Mouse (Mus musculus) intestine, embryonic 16.5 days (tissue): ENCODE results near the gene Prkn. TPM values are rescaled to one million over a fixed set of nuclear protein-coding genes. Genes with fewer than 3 reads are reported as not detected.

Experiments
- ATAC-seq: fragments of 200-750 bp; cut with Nextera tagmentation; 2 replicates; pipeline ENCODE4 v1.8.0; 2017; ENCODE audit warnings: moderate TSS enrichment, moderate library complexity
- H3K27ac ChIP-seq: fragments of 300-500 bp; sonication (generic); 2 replicates; pipeline ENCODE4 v1.5.1; 2014; ENCODE audit warnings: mild to moderate bottlenecking, low read length
- H3K27me3 ChIP-seq: fragments of 300-500 bp; sonication (generic); replicated peaks from 2 replicates; pipeline ENCODE4 v1.6.1; 2014; ENCODE audit warnings: low read length, control low read depth, mixed read lengths; ENCODE audit not compliant: control insufficient read depth, insufficient read depth
- H3K36me3 ChIP-seq: fragments of 300-500 bp; sonication (generic); 2 replicates; pipeline ENCODE4 v1.6.1; 2014; ENCODE audit warnings: low read length, control low read depth; ENCODE audit not compliant: control insufficient read depth, insufficient read depth
- H3K4me1 ChIP-seq: fragments of 300-500 bp; sonication (generic); 2 replicates; pipeline ENCODE4 v1.6.1; 2014; ENCODE audit warnings: low read length, control low read depth, mixed read lengths; ENCODE audit not compliant: control insufficient read depth, insufficient read depth
- H3K4me2 ChIP-seq: fragments of 300-500 bp; sonication (generic); 2 replicates; pipeline ENCODE4 v1.6.1; 2014; ENCODE audit warnings: low read depth, low read length, control low read depth
- H3K4me3 ChIP-seq: fragments of 300-500 bp; sonication (generic); 2 replicates; pipeline ENCODE4 v1.5.1; 2014; ENCODE audit warnings: mild to moderate bottlenecking, low read length
- H3K9ac ChIP-seq: fragments of 300-500 bp; sonication (generic); 2 replicates; pipeline ENCODE4 v1.6.1; 2014; ENCODE audit warnings: low read depth, low read length
- H3K9me3 ChIP-seq: fragments of 300-500 bp; sonication (generic); 2 replicates; pipeline ENCODE4 v1.6.1; 2016; ENCODE audit warnings: low read length, control low read depth; ENCODE audit not compliant: control insufficient read depth
- WGBS: fragments of 180-500 bp; shearing (Covaris S2); extraction: QIAGEN DNeasy Blood & Tissue Kit; methylation state at CpG from one replicate; pipeline ENCODE4 v1.1.7; 2014; 5-methylcytosine and 5-hydroxymethylcytosine counted together
- polyA plus RNA-seq: library from polyadenylated mRNA; unstranded; fragments of >200 nt; fragmentation: Nextera tagmentation; extraction: Ambion mirVana; gene quantifications from 2 replicates; pipeline ENCODE4 v1.2.1, GENCODE M21; 2015

Gene Prkn
- polyA plus RNA-seq, 1 experiment from 2014 or later, result 1.3 TPM

DNA sequence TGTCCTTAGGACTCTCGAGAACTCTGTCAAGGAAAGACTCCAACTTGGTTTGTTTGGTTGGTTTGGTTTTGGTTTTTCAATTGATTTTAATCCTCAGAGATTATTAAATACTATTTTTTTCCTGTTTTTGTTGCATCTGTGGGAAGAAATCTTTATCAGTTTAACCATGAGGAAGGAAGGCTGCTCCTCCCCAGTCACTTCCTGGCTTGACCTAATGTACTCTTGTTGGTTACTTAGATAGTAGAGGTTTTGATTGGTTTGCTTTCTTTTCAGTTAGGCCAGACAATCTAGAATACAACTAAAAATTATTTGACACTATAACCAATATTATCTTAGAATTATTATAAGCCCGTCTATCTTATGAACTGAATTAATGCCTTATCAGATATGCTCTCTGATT, 535.3 kb downstream of the Prkn start:
- Histone ChIP-seq H3K27ac (no peak overlapping the region), H3K27me3 (no peaks in the 10 kb centered on the region), H3K4me2 (no peak overlapping the region), H3K36me3 (no peaks in the 10 kb centered on the region), H3K9ac (no peak overlapping the region), H3K4me1 (no peaks in the 10 kb centered on the region), H3K4me3 (no peak overlapping the region), H3K9me3 (no peaks in the 10 kb centered on the region)
- no peak for ATAC-seq
- WGBS, result 91% methylated on average over 2 of the region's 2 CpGs

DNA sequence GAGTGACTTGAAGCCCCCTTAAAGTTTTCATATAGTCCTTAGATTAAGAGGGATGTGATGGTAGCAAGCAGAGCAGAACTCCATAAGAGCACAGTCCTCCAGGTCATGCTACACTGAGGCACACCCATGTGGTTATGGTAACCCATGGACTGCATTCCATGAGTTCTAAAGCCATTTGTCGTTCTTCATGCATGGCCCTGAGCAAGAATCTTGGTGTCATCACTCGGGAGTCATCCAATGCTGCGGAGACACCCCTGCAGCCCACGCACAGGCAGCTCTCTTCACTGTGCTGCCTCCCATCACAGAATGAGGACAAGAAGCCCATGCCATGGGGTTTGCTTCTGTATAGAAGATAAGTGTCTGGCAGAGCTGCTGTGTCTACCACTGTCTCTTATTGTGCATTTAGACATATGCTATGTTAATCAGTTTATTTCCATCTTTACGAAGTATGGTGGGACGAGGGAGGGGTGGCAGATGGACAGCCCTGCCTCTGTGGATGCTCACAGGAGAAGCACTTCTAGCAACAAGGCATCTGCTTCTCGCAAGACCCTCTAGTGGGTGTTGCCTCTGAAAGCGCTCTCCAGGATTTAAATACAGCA, 543.3 kb downstream of the Prkn start:
- H3K27me3 ChIP-seq, result no peaks in the 10 kb centered on the region
- 83% methylated on average over 8 of the region's 8 CpGs for WGBS
- H3K4me3 ChIP-seq, result no peak overlapping the region
- no peak for ATAC-seq
- H3K4me2 ChIP-seq, result no peak overlapping the region
- H3K27ac ChIP-seq, result no peak overlapping the region
- no peaks in the 10 kb centered on the region for H3K4me1 ChIP-seq
- no peak overlapping the region for H3K9ac ChIP-seq
- H3K36me3 ChIP-seq, result no peaks in the 10 kb centered on the region
- no peaks in the 10 kb centered on the region for H3K9me3 ChIP-seq

GRCm38 (mm10) chr17:11385246-11385645, 545.1 kb downstream of the Prkn start:
- no peak for ATAC-seq

GRCm38 (mm10) chr17:11392622-11393294, 552.6 kb downstream of the Prkn start:
- Histone ChIP-seq H3K4me1 (no peaks in the 10 kb centered on the region), H3K9ac (no peak overlapping the region), H3K36me3 (no peaks in the 10 kb centered on the region), H3K27me3 (no peaks in the 10 kb centered on the region), H3K4me3 (no peak overlapping the region), H3K9me3 (no peaks in the 10 kb centered on the region), H3K4me2 (no peak overlapping the region), H3K27ac (no peak overlapping the region)
- ATAC-seq, result no peak
- 60% methylated on average over 11 of the region's 11 CpGs for WGBS

More at GRCm38 (mm10) chr17:11385246-11385645, 545.1 kb downstream of the Prkn start:
- H3K9ac ChIP-seq, result no peak overlapping the region
- no peaks in the 10 kb centered on the region for H3K36me3 ChIP-seq
- WGBS, result 83% methylated on average over 4 of the region's 4 CpGs
- no peak overlapping the region for H3K4me2 ChIP-seq
- no peak overlapping the region for H3K27ac ChIP-seq
- H3K4me3 ChIP-seq, result no peak overlapping the region
- H3K4me1 ChIP-seq, result no peaks in the 10 kb centered on the region
- no peaks in the 10 kb centered on the region for H3K27me3 ChIP-seq
- no peaks in the 10 kb centered on the region for H3K9me3 ChIP-seq

DNA sequence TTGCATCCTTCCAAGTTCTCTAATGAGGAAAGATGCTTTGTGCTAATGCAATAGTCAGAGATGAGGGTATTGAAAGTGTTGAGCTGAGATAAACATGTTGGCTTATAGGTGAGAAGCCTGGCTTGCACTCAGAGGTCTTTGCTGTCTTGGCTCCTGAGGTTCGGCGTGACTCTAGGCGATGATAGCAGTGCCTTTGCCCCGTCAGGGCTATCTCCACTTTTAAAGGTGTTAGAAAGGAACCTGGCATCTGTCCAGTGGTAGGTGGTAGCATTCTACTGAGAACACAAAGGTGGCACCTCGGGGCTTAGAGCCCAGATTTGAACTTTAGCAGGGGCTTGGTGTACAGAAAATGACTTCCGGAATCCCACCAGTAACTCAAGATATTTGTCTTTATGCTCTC, 554.4 kb downstream of the Prkn start:
- Histone ChIP-seq H3K27ac (no peak overlapping the region), H3K4me1 (no peaks in the 10 kb centered on the region), H3K4me3 (no peak overlapping the region), H3K9me3 (no peaks in the 10 kb centered on the region), H3K9ac (no peak overlapping the region), H3K27me3 (no peaks in the 10 kb centered on the region), H3K4me2 (no peak overlapping the region), H3K36me3 (no peaks in the 10 kb centered on the region)
- no peak for ATAC-seq
- WGBS, result 88% methylated on average over 6 of the region's 6 CpGs

DNA sequence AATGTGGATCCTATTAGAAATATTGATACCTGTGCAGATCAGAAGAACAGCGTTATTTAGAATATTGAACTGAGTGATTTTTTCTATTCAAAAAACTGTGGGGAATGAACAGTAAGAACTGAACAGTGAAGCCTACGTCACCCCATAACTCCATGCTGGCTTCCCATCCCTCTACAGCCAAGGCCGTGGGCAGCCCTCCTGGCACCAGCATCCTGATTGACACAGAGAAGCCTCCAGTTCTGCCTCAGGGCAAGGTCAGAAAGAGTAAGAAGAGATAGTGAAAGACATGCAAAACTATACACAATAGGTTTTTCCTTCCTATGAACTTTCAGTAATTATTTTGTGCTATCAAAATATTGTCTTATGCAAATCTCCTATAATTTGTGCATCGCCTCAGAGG, 557.5 kb downstream of the Prkn start:
- ATAC-seq, result no peak
- no peak overlapping the region for H3K27ac ChIP-seq
- WGBS, result 81% methylated on average over 4 of the region's 4 CpGs
- H3K9ac ChIP-seq, result no peak overlapping the region
- H3K27me3 ChIP-seq, result no peaks in the 10 kb centered on the region
- H3K4me1 ChIP-seq, result no peaks in the 10 kb centered on the region
- H3K9me3 ChIP-seq, result no peaks in the 10 kb centered on the region
- no peak overlapping the region for H3K4me3 ChIP-seq
- no peak overlapping the region for H3K4me2 ChIP-seq
- no peaks in the 10 kb centered on the region for H3K36me3 ChIP-seq

- no peak overlapping the region for H3K4me2 ChIP-seq
- no peaks in the 10 kb centered on the region for H3K27me3 ChIP-seq
- no peak overlapping the region for H3K27ac ChIP-seq
- H3K36me3 ChIP-seq, result no peaks in the 10 kb centered on the region
- H3K9ac ChIP-seq, result no peak overlapping the region
- H3K9me3 ChIP-seq, result no peaks in the 10 kb centered on the region
- no peaks in the 10 kb centered on the region for H3K4me1 ChIP-seq
- no peak for ATAC-seq
- WGBS, result 76% methylated on average over 2 of the region's 2 CpGs
- no peak overlapping the region for H3K4me3 ChIP-seq
Measured at GRCm38 (mm10) chr17:11402225-11402875, 562.2 kb downstream of the Prkn start.

DNA sequence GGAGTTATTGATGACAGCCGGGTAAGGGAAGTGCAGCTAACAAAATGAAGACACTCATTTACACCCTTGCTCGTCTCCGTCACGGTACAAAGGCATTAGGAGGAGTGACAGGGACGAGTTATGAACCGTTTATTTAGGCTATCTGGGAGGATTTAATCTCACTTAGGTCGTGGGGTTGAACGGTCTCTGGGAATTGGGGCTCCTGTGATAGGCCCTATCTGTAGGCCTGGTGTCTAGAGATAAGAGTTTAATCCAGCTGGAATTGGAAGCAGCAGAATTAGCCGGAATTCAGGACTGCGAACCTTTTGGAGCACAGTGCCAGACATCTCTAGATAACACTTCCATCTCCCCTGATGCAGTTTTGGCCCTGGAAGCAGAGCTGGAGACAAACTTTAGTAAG, 571.2 kb downstream of the Prkn start:
- Histone ChIP-seq H3K4me3 (no peak overlapping the region), H3K9ac (no peak overlapping the region), H3K9me3 (no peaks in the 10 kb centered on the region), H3K4me1 (no peaks in the 10 kb centered on the region), H3K27ac (no peak overlapping the region), H3K27me3 (no peaks in the 10 kb centered on the region), H3K36me3 (no peaks in the 10 kb centered on the region), H3K4me2 (no peak overlapping the region)
- no peak for ATAC-seq
- 33% methylated on average over 10 of the region's 10 CpGs for WGBS

DNA sequence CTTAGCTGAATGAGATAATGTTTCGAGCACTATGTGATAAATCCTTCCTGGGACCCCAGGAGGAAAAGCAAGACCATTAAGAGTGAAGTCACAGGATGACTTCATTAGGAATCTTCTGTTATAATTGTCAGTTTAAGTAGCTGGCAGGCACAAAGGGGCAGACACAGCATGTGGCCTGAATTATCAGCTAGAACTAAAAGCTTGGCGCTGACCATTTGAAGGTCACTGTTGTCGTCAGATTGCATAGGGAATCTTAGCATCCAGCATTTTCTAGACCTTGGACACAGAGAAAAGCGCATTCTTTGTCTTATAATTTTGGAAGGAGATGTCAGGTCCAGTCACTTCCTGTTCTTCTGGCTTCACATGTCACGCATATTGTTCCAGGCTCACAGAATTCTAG, 573.5 kb downstream of the Prkn start:
- H3K4me3 ChIP-seq, result no peak overlapping the region
- no peak overlapping the region for H3K9ac ChIP-seq
- H3K27ac ChIP-seq, result no peak overlapping the region
- no peak overlapping the region for H3K4me2 ChIP-seq
- WGBS, result 78% methylated on average over 5 of the region's 5 CpGs
- no peak for ATAC-seq
- H3K27me3 ChIP-seq, result no peaks in the 10 kb centered on the region
- no peaks in the 10 kb centered on the region for H3K36me3 ChIP-seq
- H3K4me1 ChIP-seq, result no peaks in the 10 kb centered on the region
- no peaks in the 10 kb centered on the region for H3K9me3 ChIP-seq
